In genomic region chr2:102589977-102590376, GRCm38 (mm10) we compare ENCODE assay signal across 9 mouse cellular contexts. TPM values are rescaled to one million over a fixed set of nuclear protein-coding genes. Genes with fewer than 3 reads are reported as not detected.
A peak's percentile ranks its signal among the peaks of the same experiment; 100 is the strongest.
DNase-seq lines count a peak whose midpoint lies in the region; ATAC-seq and TF ChIP-seq lines count a peak whose summit lies in the region.
"Had no signal": no experiment of that assay in that cellular context is flagged by ENCODE, and none has a peak within 500 bp of the region (broad histone marks: within the 10 kb centered on the region; RNA-seq: fewer than 3 reads in every experiment).

No protein-coding gene starts in this region.

- ATAC-seq in liver, embryonic 14.5 days (ENCODE audit: insufficient read depth): no peak
- no peak for ATAC-seq in liver, embryonic 12.5 days
- 0 out of 2 replicates have a peak, but pooled peaks have one; percentile 64 for ATAC-seq in forebrain, embryonic 12.5 days (ENCODE audit: low FRiP score)
- ATAC-seq in midbrain, embryonic 11.5 days (ENCODE audit: low FRiP score): peak; percentile 35; the same call in 1 of the 2 replicates

- no peaks in the 10 kb centered on the region for H3K36me3 ChIP-seq in liver, embryonic 14.5 days (replicated peaks; ENCODE audit: control insufficient read depth, insufficient read depth, low read depth)
- H3K36me3 ChIP-seq in liver, embryonic 12.5 days: no peaks in the 10 kb centered on the region
- no peaks in the 10 kb centered on the region for H3K36me3 ChIP-seq in forebrain, embryonic 12.5 days (replicated peaks)
- no peaks in the 10 kb centered on the region for H3K36me3 ChIP-seq in midbrain, embryonic 11.5 days (ENCODE audit: control insufficient read depth, insufficient read depth, low read length)

- no peak overlapping the region for H3K4me3 ChIP-seq in liver, embryonic 14.5 days (ENCODE audit: insufficient read depth in 1 of 2, low read depth in 2 of 2, low read length in 2 of 2)
- H3K4me3 ChIP-seq in liver, embryonic 12.5 days: no peak overlapping the region
- H3K4me3 ChIP-seq in forebrain, embryonic 12.5 days (replicated peaks): no peak overlapping the region
- H3K4me3 ChIP-seq in midbrain, embryonic 11.5 days (ENCODE audit: low read depth, low read length): no peak overlapping the region
- H3K4me3 ChIP-seq: erythroblast, embryonic 14.5 days had no signal

- no peaks in the 10 kb centered on the region for H3K9me3 ChIP-seq in liver, embryonic 14.5 days (ENCODE audit: control insufficient read depth, low read length)
- no peaks in the 10 kb centered on the region for H3K9me3 ChIP-seq in liver, embryonic 12.5 days (replicated peaks)
- H3K9me3 ChIP-seq in forebrain, embryonic 12.5 days: no peaks in the 10 kb centered on the region
- H3K9me3 ChIP-seq in midbrain, embryonic 11.5 days (ENCODE audit: control insufficient read depth, low read length): no peaks in the 10 kb centered on the region

- WGBS in liver, embryonic 14.5 days (ENCODE audit: insufficient replicate concordance): 21% methylated on average over 2 of the region's 2 CpGs
- WGBS in liver, embryonic 12.5 days (ENCODE audit: insufficient replicate concordance): 36% methylated on average over 2 of the region's 2 CpGs
- WGBS in forebrain, embryonic 12.5 days: 37% methylated on average over 2 of the region's 2 CpGs
- 38% methylated on average over 2 of the region's 2 CpGs for WGBS in midbrain, embryonic 11.5 days

- no peak overlapping the region for H3K27ac ChIP-seq in liver, embryonic 14.5 days
- H3K27ac ChIP-seq in liver, embryonic 12.5 days: no peak overlapping the region
- no peak overlapping the region for H3K27ac ChIP-seq in forebrain, embryonic 12.5 days
- H3K27ac ChIP-seq in midbrain, embryonic 11.5 days (ENCODE audit: low read depth, low read length): no peak overlapping the region

- no peaks in the 10 kb centered on the region for H3K27me3 ChIP-seq in liver, embryonic 14.5 days (ENCODE audit: control insufficient read depth, insufficient read depth, low read length)
- H3K27me3 ChIP-seq in liver, embryonic 12.5 days (replicated peaks): no peaks in the 10 kb centered on the region
- H3K27me3 ChIP-seq in forebrain, embryonic 12.5 days: no peaks in the 10 kb centered on the region
- H3K27me3 ChIP-seq in midbrain, embryonic 11.5 days (ENCODE audit: control insufficient read depth, insufficient read depth, low read length): no peaks in the 10 kb centered on the region

- TF ChIP-seq CTCF in liver, embryonic 14.5 days (IDR thresholded peaks at IDR 0.05; ENCODE audit: low read depth): peak; percentile 67
- TF ChIP-seq CTCF in brain, embryonic 14.5 days (IDR thresholded peaks at IDR 0.05; ENCODE audit: borderline replicate concordance, extremely low read depth, insufficient read depth, insufficient read length): peak; percentile 84; the same call in 1 of the 2 replicates

- no peak overlapping the region for H3K4me2 ChIP-seq in liver, embryonic 14.5 days (ENCODE audit: low read depth)
- no peak overlapping the region for H3K4me2 ChIP-seq in liver, embryonic 12.5 days
- no peak overlapping the region for H3K4me2 ChIP-seq in forebrain, embryonic 12.5 days
- no peak overlapping the region for H3K4me2 ChIP-seq in midbrain, embryonic 11.5 days

- no peak for TF ChIP-seq POLR2A in brain, embryonic 14.5 days (IDR thresholded peaks at IDR 0.05; ENCODE audit: borderline replicate concordance, extremely low read depth, insufficient read depth, insufficient read length, poor library complexity, severe bottlenecking)

- no peak for TF ChIP-seq EP300 in liver, embryonic 14.5 days (IDR thresholded peaks at IDR 0.05; ENCODE audit: low read depth)

- H3K9ac ChIP-seq in liver, embryonic 14.5 days (replicated peaks): no peak overlapping the region
- no peak overlapping the region for H3K9ac ChIP-seq in liver, embryonic 12.5 days
- no peak overlapping the region for H3K9ac ChIP-seq in forebrain, embryonic 12.5 days
- no peak overlapping the region for H3K9ac ChIP-seq in midbrain, embryonic 11.5 days (ENCODE audit: low read length)

- no peaks in the 10 kb centered on the region; a peak in 1 of 4 replicates for H3K4me1 ChIP-seq in liver, embryonic 14.5 days (replicated peaks; ENCODE audit: control insufficient read depth in 2 of 2, insufficient read depth in 2 of 2, low read length in 1 of 2)
- H3K4me1 ChIP-seq in liver, embryonic 12.5 days: no peaks in the 10 kb centered on the region
- H3K4me1 ChIP-seq in forebrain, embryonic 12.5 days: peaks cover 3% of the 10 kb centered on the region; the same call in 1 of the 2 replicates
- no peaks in the 10 kb centered on the region for H3K4me1 ChIP-seq in midbrain, embryonic 11.5 days (ENCODE audit: control insufficient read depth, insufficient read depth, low read length)

- DNase-seq in liver, embryonic 14.5 days (ENCODE audit: low read depth in 3 of 3, low spot score in 3 of 3): no peak
- peak; percentile 81 for DNase-seq in brain, embryonic 14.5 days (ENCODE audit: low read depth)
- peak; percentile 41 for DNase-seq in kidney, postnatal 10 days
- DNase-seq in midbrain, embryonic 11.5 days (ENCODE audit: low spot score, missing footprints): peak; percentile 93
- DNase-seq in thymus, postnatal 25 days: peak; percentile 25
- no peak for DNase-seq in spleen, postnatal 14 days (ENCODE audit: low spot score in 2 of 2)

RNA-seq across cellular contexts. Expression of gene Pamr1, which starts 40.2 kb away (rescaled TPM):
- 2.2 and 3.1 TPM in 2 replicates for polyA plus RNA-seq in liver, embryonic 14.5 days (2012; rRNA removed)
- 4.3 and 4.9 TPM in 2 replicates for polyA plus RNA-seq in liver, embryonic 14.5 days (2014; fragmentation: Nextera tagmentation; extraction: Ambion mirVana)
- polyA plus RNA-seq in liver, embryonic 12.5 days (2016; fragmentation: Nextera tagmentation; extraction: Ambion mirVana): 3.4 and 4.2 TPM in 2 replicates
- 4.8 and 6.2 TPM in 2 replicates for polyA plus RNA-seq in brain, embryonic 14.5 days (2012; rRNA removed)
- 0.96 and 2.1 TPM in 2 replicates for polyA plus RNA-seq in forebrain, embryonic 12.5 days (2016; fragmentation: Nextera tagmentation; extraction: Ambion mirVana)
- 1.8 and 1.9 TPM in 2 replicates for polyA plus RNA-seq in midbrain, embryonic 11.5 days (2014; fragmentation: Nextera tagmentation; extraction: Ambion mirVana)
- polyA plus RNA-seq: erythroblast, embryonic 14.5 days had no signal

Comparison
In these comparisons a context has a peak if more than half of its experiments do, and no peak if none do; other contexts are left out.
1. ATAC-seq: peak in forebrain, embryonic 12.5 days (single experiment) and midbrain, embryonic 11.5 days (single experiment); none in liver, embryonic 14.5 days (single experiment) and liver, embryonic 12.5 days (single experiment).
2. DNase-seq: peak in brain, embryonic 14.5 days (single experiment), kidney, postnatal 10 days (single experiment), midbrain, embryonic 11.5 days (single experiment) and thymus, postnatal 25 days (single experiment); none in liver, embryonic 14.5 days (0 of 3) and spleen, postnatal 14 days (0 of 2).